Mouse (Mus musculus) heart, postnatal 0 days (tissue): ENCODE data around the gene Amhr2. TPM values are rescaled to one million over a fixed set of nuclear protein-coding genes. Genes with fewer than 3 reads are reported as not detected.
A peak's percentile ranks its signal among the peaks of the same experiment; 100 is the strongest.

Experiments used
- ATAC-seq: fragments of 200-750 bp; cut with Nextera tagmentation; 2 replicates; pipeline ENCODE4 v1.8.0; 2017; ENCODE audit warnings: low read depth, moderate number of reproducible peaks, moderate library complexity; ENCODE audit not compliant: insufficient read depth
- DNase-seq: peaks from one replicate; pipeline ENCODE4 v3.0.0-alpha.2; 2016; ENCODE audit warnings: low spot score
- H3K27ac ChIP-seq: fragments of 300-500 bp; sonication (generic); 2 replicates; pipeline ENCODE4 v1.5.1; 2014; ENCODE audit warnings: low read depth, mild to moderate bottlenecking
- H3K27me3 ChIP-seq: fragments of 300-500 bp; sonication (generic); 2 replicates; pipeline ENCODE4 v1.6.1; 2014; ENCODE audit warnings: low read length, mixed read lengths; ENCODE audit not compliant: control insufficient read depth, insufficient read depth
- H3K36me3 ChIP-seq: fragments of 300-500 bp; sonication (generic); replicated peaks from 2 replicates; pipeline ENCODE4 v1.6.1; 2014; ENCODE audit warnings: low read length, mixed read lengths; ENCODE audit not compliant: control insufficient read depth, insufficient read depth
- H3K4me1 ChIP-seq: fragments of 300-500 bp; sonication (generic); 2 replicates; pipeline ENCODE4 v1.6.1; 2014; ENCODE audit warnings: antibody characterized with exemption; ENCODE audit not compliant: control insufficient read depth, insufficient read depth
- H3K4me2 ChIP-seq: fragments of 300-500 bp; sonication (generic); 2 replicates; pipeline ENCODE4 v1.6.1; 2014; ENCODE audit warnings: low read depth, mild to moderate bottlenecking, low read length, moderate library complexity
- H3K4me3 ChIP-seq: fragments of 300-500 bp; sonication (generic); 2 replicates; pipeline ENCODE4 v1.5.1; 2014; ENCODE audit warnings: low read depth, low read length
- H3K9ac ChIP-seq: fragments of 300-500 bp; sonication (generic); replicated peaks from 2 replicates; pipeline ENCODE4 v1.6.1; 2014; ENCODE audit warnings: low read depth, low read length, mixed read lengths
- H3K9me3 ChIP-seq: fragments of 300-500 bp; sonication (generic); replicated peaks from 2 replicates; pipeline ENCODE4 v1.6.1; 2016; ENCODE audit warnings: low read length; ENCODE audit not compliant: control insufficient read depth
- CTCF ChIP-seq: IDR thresholded peaks from 2 replicates; pipeline ENCODE4 v1.5.1; 2016; ENCODE audit warnings: antibody characterized with exemption, control low read depth, low read depth
- EP300 ChIP-seq: IDR thresholded peaks from 2 replicates; pipeline ENCODE4 v1.6.1; 2016; ENCODE audit warnings: antibody characterized with exemption, low read depth
- WGBS: fragments of 180-500 bp; shearing (Covaris S2); extraction: QIAGEN DNeasy Blood & Tissue Kit; methylation state at CpG from one replicate; pipeline ENCODE4 v1.1.7; 2014; 5-methylcytosine and 5-hydroxymethylcytosine counted together
- polyA plus RNA-seq: library from polyadenylated mRNA; unstranded; fragments of >200 nt; fragmentation: Nextera tagmentation; extraction: Ambion mirVana; gene quantifications from 2 replicates; pipeline ENCODE4 v1.2.1, GENCODE M21; 2015
- total RNA-seq: library from RNA; depleted of rRNA; stranded (reverse); fragments of >200 nt; gene quantifications from 2 replicates; pipeline ENCODE4 v1.2.3, GENCODE M21; 2014; ENCODE audit warnings: low replicate concordance

Gene Amhr2
- total and polyA plus RNA-seq, 2 experiments from 2014 or later: 0.19 to 1.9 TPM

DNA sequence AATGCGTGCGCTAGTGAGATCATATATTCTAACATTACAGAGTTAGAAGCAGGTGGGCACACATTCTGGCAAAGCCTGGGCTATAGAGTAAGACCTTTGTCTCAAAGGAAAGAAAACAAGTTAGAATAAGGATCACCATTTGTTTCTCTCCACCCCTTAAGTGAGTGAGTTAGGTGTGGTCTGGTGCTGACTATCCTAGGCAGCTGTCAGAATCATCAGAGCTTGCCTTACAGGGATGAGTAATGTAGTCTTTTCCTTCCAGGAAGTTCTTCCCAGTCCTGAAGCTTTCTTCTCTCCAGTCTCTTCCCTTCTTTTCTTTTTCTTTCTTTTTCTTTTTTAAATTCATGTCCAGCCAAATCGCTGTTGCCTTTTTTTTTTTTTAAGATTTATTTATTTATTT lies 43.0 kb upstream of the Amhr2 start:
- Histone ChIP-seq H3K27ac (no peak overlapping the region), H3K9me3 (no peaks in the 10 kb centered on the region), H3K4me3 (no peak overlapping the region), H3K27me3 (no peaks in the 10 kb centered on the region), H3K36me3 (no peaks in the 10 kb centered on the region), H3K9ac (no peak overlapping the region), H3K4me1 (peaks cover 9% of the 10 kb centered on the region), H3K4me2 (no peak overlapping the region)
- ATAC-seq (no peak), DNase-seq (no peak)
- TF ChIP-seq CTCF: no peak
- no peak for TF ChIP-seq EP300
- WGBS: 96% methylated on average over 3 of the region's 3 CpGs

DNA sequence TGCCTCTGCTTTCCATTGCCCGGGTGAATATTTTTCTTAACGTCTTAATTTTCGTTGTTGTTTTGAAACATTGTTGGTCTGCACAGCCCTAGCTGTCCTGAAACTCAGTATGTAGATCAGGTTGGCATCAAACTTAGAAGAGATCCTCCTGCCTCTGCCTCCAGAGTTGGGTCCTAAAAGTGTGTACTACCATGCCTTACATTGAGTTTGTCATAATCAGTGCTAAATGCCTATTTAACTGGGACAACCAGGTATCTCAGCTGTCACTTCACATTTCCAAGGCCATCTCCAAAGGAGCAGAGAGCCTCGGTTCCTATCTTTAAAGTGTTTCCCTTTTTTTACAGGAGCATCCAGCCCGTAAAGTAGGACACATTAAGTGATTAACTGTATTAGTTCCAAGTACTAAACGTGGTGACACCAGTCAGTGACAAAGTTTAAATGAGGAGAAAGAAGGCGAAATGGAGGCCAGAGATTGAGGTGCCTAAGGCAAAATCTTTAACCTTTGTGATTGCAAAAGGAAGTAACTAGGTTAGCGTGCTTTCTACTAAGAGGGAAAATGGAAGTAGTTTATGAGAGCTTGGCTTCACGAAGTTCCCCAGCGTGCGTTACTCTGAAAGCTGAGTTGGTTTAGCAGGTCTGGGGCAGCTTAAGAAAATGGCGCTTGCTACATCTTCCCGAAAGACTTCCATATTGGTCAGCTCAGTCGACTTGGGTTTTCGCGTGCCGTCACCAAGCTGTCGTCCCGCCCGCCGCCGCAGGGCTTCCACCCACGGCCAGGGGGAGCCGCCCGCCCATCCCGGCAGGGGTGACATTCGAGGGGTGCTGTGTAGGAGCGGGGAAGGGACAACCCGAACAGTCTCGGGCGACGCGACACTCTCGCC lies 40.3 kb upstream of the Amhr2 start:
- Histone ChIP-seq H3K9me3 (no peaks in the 10 kb centered on the region), H3K9ac (peak overlapping the region; percentile 71), H3K27me3 (no peaks in the 10 kb centered on the region), H3K36me3 (peaks cover 23% of the 10 kb centered on the region), H3K4me2 (peak overlapping the region; percentile 65), H3K4me1 (peaks cover 19% of the 10 kb centered on the region), H3K27ac (peak overlapping the region; percentile 100), H3K4me3 (peak overlapping the region; percentile 51)
- WGBS: 16% methylated on average over 34 of the region's 34 CpGs
- no peak for DNase-seq
- ATAC-seq: peak; percentile 18
- TF ChIP-seq EP300 (peak; percentile 48; the same call in 1 of the 2 replicates), CTCF (peak; percentile 55)

DNA sequence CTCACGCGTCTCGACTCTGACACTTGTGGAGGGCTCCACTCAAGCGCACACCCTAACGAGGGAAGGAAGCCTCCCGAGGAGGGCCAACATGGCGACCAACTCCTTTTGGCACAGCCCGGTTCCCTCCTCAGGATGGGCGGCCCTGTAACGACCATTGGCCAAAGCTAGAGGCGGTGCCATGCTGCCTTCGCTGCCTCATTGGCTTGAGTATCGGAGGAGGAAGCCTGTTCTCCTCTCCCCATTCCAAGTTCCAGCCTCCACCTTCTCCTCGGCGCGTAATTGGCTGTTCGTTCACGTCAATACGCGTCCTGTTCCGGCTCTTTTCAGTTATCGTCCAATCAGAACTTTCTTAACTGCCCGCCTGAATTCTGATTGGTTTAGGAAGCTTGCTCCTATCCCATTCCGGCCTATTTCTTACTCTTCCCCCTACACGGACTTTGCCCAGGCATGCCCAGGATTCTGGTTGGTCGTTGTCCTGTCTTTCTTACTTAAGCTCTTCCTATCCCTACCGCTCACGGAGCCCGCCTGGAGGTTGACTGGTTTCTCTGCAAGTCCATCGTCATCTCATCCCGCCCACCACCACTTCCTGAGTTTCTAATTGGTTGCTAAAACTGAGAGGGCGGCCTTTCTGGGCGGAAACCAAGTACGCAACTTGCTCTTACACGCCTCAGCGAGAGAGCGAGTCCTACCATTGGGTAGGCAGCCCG lies 39.5 kb upstream of the Amhr2 start, which contains the start of gene Sp1:
Gene Sp1, plus strand, starts transcription at position 655 of the 707 bp plus-strand sequence.
- Histone ChIP-seq H3K27me3 (no peaks in the 10 kb centered on the region), H3K4me2 (peak within 1 kb of the TSS; percentile 65), H3K9me3 (no peaks in the 10 kb centered on the region), H3K9ac (peak within 1 kb of the TSS; percentile 96), H3K36me3 (peaks cover 31% of the 10 kb centered on the region), H3K4me1 (peaks cover 19% of the 10 kb centered on the region), H3K27ac (peak within 1 kb of the TSS; percentile 100), H3K4me3 (peak within 1 kb of the TSS; percentile 78)
- under 1% methylated on average over 34 of the region's 38 CpGs for WGBS
- ATAC-seq: peak; percentile 90
- no peak for TF ChIP-seq CTCF
- no peak for TF ChIP-seq EP300
- peak; percentile 100 for DNase-seq

DNA sequence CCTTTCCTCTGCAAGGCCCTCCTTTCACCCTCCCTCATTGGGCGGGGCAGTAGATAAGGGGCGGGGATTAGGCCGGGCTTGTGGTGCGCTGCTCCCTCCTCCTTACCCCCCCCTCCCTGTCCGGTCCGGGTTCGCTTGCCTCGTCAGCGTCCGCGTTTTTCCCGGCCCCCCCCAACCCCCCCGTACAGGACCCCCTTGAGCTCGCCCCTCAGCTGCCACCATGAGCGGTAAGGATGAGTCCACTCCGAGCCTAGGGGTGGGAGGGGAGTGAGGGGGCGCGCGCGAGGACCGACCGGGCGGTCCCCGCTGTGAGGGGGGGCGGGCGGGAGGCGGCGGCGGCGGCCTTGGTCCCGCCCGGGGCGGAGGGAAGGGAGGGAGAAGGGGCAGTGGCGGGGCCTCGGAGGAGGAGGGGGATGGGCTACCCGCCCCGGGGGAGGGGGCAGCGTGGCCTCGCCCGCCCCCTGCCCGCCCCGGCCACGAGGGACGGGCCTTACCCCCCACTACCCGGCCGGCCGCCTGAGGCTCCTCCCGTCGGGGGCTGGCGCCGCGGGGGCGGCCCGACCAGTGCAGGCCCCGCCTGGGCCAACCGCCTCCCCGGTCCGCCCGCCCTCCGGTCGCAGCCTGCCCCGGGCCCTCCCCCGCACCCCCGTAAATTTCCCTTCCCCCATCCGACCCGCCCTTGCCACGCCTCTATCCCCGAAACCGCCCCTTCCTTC lies 38.8 kb upstream of the Amhr2 start:
- peak; percentile 89 for ATAC-seq
- Histone ChIP-seq H3K27ac (peak overlapping the region; percentile 98), H3K4me2 (peak overlapping the region; percentile 60), H3K36me3 (peaks cover 32% of the 10 kb centered on the region), H3K4me1 (peaks cover 19% of the 10 kb centered on the region), H3K9me3 (no peaks in the 10 kb centered on the region), H3K4me3 (peak overlapping the region; percentile 78), H3K27me3 (no peaks in the 10 kb centered on the region), H3K9ac (peak overlapping the region; percentile 96)
- peak; percentile 74 for DNase-seq
- under 1% methylated on average over 36 of the region's 69 CpGs for WGBS
- TF ChIP-seq EP300 (peak; percentile 35; the same call in 1 of the 2 replicates), CTCF (no peak)

DNA sequence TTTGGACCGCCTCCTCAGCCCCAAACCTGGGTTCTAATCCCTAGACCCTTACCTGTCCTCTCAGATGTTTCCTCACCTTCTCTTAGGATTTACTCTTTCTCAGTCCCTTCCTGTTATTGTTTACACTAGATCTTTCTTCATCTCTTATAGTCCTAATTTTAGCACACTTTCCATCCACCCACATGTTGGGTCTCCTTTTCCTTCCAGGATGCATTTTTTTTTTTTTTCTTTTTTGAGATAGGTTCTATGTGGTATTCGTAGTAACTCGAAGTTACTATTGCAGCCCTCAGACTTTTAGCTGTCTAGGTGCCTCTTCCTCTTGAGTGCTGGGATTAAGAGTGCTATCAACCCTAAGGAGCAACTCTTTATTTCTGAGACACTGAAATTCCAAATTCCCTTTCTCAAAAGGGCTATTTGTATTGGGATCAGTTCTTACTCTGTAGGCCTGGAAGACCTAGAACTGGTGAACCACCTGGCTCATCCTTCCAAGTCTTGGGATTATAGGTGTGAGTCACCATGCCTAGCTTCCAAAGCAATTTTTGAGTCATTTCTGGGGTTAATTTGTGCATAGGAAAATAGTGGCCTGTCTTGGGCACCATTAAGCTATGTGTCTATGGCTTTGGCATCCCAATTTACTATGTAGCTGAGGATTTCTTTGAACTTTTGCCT lies 38.1 kb upstream of the Amhr2 start:
- H3K36me3 ChIP-seq: peaks cover 37% of the 10 kb centered on the region
- no peak; the same call in 1 of the 2 replicates for TF ChIP-seq EP300
- no peak for TF ChIP-seq CTCF
- H3K4me2 ChIP-seq: peak overlapping the region; percentile 60
- WGBS: 2% methylated on average over 3 of the region's 3 CpGs
- no peak for ATAC-seq
- H3K9me3 ChIP-seq: no peaks in the 10 kb centered on the region
- H3K27me3 ChIP-seq: no peaks in the 10 kb centered on the region
- H3K4me3 ChIP-seq: peak overlapping the region; percentile 78
- DNase-seq: no peak
- peak overlapping the region; percentile 96 for H3K9ac ChIP-seq
- H3K4me1 ChIP-seq: peaks cover 19% of the 10 kb centered on the region
- peak overlapping the region; percentile 98 for H3K27ac ChIP-seq
